Mouse (Mus musculus) left cerebral cortex, postnatal 10 days (tissue): Measurements from ENCODE around the gene Sema3g. TPM values are rescaled to one million over a fixed set of nuclear protein-coding genes. Genes with fewer than 3 reads are reported as not detected.

Experiments used
- DNase-seq, 2 experiments: peaks; one replicate each; pipeline ENCODE4 v3.0.0; 2021 to 2022; ENCODE audit warnings: low spot score in 2 of 2, mixed read lengths in 1 of 2; ENCODE audit errors: extremely low spot score in 1 of 2
- intact Hi-C: fragments of 180-260 bp; cut with DNase I; formaldehyde crosslinking; loops from one replicate; pipeline ENCODE4 v1.15.1; 2025
- total RNA-seq, 2 experiments: library from RNA; stranded (reverse); gene quantifications; 2 replicates each; pipeline ENCODE4 v1.2.3; 2021

The Sema3g gene
- total RNA-seq, result 1 to 10 TPM; 3.6 to 4.4 TPM

DNA sequence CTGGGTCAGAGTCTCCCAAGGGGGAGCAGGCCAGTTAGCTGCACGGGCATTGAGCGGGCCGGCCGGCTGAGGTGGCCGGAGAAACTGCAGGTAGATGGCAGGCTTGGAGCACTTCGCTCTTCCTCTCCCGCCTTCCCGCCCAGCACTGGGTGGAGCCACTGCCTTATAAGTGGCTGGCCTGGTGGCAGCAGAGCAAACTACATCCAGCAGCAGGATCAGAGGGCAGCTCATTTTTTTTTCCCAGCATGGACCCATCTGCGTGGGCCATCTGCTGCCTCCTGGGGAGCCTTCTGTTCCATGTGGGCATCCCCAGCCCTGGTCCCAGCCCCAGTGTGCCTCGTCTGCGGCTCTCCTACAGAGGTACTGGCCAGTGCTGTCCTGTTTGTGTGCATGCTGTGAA is at the start of gene Sema3g:
Gene Sema3g (plus strand): TSS at position 195 of the 400 bp plus-strand sequence.
- intact Hi-C loops, result loop anchor here (10.0 kb wide), 1 partner anchor 107 kb away; the partner anchor contains the start of gene Dnah1
- DNase-seq, result peak in 1 of 2 experiments; percentile 83

DNA sequence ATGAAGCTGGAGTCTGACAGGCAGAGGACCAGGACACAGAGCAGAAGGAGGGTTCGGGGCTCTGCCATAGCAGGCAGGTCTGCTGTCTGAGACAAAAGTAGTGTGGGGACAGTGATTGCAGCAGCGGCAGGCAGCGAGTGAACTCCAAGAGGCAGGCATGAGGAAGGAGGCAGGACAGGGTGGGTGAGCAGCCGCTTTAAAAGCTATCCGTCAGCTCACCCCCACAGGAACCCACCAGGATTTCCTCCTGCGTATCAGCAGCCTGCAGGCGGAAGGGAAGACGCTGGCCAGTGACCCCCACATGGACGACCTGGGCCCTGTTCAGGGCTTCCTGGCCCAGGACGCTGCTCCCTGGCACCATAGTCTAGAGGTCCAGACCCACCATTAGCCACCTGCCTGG is 49.2 kb upstream of the Sema3g start, which contains the start of gene Stab1:
Gene Stab1 (minus strand): TSS at position 217 of the 400 bp plus-strand sequence.
- intact Hi-C loops, result no loop called here
- DNase-seq, result peak in 1 of 2 experiments; percentile 74

DNA sequence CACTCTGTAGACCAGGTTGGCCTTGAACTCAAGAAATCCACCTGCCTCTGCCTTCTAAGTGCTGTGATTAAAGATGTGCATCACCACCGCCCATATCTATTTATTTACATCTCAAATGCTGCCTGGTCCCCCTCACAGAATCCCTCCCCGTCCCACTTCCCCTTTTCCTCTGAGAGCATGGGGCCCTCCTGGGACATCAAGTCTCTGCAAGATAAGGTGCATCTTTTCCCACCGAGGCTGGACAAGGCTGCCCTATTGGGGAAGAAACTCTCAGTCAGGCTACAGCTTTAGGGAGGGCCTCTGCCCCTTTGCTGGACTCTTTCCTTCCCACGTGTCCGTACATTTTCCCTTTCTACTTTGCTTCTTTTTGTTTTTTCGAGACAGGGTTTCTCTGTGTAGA is 48.2 kb upstream of the Sema3g start:
- DNase-seq, result no peak
- intact Hi-C loops, result no loop called here

DNA sequence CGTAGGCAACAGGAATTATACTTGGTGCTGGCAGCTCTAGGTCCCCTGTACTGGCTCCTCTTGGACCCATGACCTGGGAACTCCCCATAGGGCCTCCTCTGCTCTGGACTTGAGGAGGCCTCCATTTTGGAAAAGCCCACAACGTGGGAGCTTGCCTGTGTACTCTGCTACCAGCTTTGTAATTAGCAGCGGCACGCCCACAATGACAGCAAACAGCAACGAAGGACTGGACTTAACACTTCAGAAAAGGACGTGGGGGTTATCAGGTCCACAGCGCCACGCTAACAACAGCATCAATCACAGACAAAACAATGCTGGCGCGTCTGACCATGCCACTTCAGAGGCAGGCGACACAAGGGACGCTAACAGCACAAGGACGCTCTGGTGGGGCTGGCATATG is 46.7 kb upstream of the Sema3g start:
- intact Hi-C loops, result no loop called here
- no peak for DNase-seq

DNA sequence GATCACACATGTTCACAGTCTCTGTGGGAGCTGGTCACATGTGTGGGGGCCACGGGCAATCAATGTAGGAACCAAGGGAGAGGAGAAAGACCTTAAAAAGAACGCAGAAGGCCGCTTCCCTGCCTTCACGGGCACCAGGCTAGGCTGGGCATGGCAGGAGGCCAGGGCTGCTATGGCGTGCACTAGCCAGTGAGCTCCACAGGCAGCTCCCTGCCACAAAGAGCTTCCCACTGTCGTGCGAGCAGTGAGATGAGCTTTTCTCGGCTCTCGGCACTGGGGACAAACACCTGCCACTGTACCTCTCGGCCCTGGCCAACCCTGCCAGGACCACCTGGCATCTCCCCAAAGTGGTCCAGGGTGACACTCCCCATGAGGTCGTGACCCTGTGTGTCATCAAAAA is 46.3 kb upstream of the Sema3g start:
- DNase-seq, result no peak
- intact Hi-C loops, result no loop called here

DNA sequence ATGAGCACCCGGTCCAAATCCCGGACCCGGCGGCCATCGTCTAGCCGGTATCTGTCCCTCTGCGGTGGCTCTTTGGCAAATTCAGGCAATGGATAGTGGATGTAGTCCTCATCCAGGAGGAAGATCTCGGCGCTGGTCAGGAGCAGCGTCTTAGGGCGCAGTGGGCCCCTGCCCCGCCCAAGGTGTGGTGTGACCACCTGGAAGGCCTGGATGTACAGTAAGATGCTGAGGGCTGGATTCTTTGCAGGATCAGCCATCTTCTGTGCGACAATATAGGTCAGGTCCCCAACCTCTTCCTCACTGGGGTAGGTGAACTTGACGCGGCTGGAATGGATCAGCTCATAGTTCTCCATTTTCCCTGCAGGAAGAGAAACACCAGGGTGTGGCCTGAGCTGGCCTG is 45.8 kb upstream of the Sema3g start:
- intact Hi-C loops, result no loop called here
- DNase-seq, result no peak

DNA sequence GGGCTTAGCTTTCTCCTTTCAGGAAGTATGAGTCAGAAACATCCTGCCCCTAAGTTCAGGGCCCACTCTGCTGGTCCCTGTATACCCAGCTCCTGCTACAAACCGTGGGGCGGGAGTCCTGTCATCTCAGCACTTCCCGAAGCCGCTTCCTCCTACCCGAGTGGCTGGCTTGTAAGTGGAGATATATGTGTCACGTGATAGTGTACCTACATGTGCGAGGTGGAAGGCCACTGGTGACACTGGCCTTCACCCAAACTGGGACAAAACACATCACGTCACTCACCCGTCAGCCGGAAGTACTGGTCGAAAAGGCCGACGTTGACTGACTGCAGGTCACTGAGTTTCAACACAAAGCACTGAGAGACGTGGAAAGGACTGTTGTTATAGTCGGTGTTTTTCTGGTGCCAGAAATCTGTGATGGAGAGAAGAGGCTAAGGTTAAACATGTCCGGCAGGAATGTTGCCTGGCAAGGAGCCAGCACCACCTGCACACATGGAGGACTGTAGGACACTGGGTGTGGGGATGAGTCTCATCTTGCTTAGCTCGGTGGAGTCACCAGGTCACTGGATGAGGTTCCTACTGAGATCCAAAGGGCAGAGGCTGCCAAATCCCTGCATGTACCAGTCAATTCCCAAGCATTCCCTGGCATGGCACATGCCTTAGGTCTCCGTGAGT is 44.7 kb upstream of the Sema3g start:
- intact Hi-C loops, result no loop called here
- no peak for DNase-seq

DNA sequence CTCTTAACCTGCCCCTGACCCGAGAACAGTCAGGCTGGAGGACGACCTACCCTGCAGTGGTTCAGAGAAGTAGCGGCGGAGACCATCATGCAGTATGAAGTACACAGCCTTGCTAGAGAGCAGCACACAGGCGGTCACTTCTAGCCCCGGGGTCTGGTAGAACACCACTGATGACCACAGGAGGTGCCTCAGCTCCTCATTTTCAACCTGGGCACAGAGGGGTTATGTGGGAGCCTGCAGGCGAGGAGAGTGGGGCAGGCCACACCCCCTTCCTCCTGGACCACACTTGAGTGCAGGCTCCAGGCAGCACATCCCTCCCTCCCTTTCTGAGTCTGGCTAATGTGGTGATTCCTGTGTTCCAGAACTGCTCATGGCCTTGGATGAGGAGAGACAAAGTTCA is 44.1 kb upstream of the Sema3g start:
- intact Hi-C loops, result no loop called here
- DNase-seq, result no peak

DNA sequence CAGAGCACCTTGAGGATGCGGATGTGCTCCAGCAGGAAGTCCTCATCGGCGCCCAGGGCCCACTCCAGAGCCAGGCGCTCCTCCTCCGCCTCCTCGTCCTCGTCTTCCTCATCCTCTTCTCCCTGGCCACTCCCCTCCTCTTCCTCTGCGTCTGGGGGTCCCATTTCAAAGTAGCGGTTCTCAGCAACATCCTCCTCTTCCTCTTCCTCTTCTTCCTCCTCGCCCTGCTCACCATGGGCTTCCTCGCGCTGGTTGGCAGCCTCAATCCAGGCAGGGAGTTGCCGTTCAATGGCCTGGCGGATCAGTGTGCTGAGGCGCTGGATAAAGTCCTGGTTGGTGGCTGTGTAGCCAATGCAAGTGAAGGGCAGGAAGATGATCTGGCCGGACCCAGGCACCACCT is 40.4 kb upstream of the Sema3g start:
- intact Hi-C loops, result no loop called here

DNA sequence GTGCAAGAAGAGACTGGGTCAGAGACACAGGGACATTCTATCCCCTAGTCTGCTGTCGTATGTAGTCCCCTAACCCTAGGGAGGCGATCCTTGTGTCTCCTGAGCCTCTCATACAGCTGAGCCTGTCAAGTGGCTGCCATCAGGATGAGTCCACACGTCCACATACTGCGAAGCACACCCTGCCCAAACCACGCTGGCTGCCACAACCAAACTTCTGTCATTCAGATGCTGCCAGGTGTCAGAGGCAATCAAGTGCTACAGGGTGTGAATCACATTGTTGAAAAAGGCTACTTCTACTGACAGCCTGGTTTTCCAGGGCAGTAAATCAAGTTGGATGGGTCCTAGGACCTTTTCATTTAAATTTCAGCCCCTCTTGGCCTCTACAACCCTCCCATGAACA is 39.9 kb upstream of the Sema3g start:
- DNase-seq, result no peak
- intact Hi-C loops, result no loop called here

More for the DNA sequence above, 40.4 kb upstream of the Sema3g start:
- DNase-seq, result no peak

DNA sequence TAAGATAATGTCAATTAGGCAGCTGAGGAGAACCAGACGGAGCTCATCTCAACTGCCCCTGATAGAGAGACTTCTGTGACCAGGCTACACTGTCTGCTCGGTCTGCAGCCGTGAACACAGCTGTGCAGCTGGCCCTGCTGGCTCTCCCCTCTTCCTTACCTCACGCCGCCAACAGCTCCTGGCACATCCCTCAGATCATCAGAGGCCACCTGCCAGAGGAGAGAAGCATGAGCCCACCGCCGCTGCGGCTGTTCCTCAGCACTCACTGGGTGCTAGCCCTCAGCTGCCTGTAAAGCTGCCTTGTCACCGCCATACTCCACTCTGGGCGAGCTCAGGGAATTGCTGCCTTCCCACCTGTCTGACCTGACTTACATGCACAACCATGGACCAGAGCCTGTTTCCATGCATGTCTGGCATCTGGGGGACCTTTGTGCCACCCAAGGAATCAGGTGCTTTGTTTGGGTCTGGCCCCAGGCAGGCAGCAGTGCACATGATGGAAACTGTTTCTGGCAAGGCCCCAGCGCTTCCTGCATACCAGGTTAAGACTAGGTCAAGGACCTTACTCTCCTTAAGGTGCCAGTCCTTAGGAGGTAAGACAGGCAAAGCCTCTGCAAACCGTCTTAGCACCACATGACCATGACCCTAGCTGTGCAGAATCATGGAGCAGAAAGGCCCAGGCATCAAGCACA is 37.8 kb upstream of the Sema3g start:
- intact Hi-C loops, result loop anchor here (10.0 kb wide), 2 partner anchors 135 to 165 kb away; partner anchors contain the start of genes Gnl3 and Pbrm1
- no peak for DNase-seq

DNA sequence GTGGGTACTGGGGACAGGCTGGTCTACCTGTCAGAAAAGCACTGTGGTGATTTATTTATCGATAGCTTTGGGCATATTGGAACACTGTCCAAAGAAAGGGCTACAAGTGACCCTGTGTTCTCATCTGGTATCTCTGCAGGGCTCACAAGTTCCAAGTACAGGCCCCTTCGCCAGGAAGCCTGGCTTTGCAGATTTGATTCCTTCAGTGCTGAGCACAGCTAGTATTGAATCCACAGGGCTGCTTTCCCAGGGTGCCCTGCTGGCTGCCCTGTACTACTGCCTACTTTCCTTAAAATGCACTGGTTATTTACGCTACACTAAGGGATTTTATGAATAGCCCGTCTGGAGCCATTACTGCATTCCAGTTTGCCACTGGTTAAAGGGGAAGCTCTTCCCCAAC is 36.1 kb upstream of the Sema3g start:
- intact Hi-C loops, result loop anchor here (10.0 kb wide), 2 partner anchors 137 to 167 kb away; partner anchors contain the start of genes Gnl3 and Pbrm1

DNA sequence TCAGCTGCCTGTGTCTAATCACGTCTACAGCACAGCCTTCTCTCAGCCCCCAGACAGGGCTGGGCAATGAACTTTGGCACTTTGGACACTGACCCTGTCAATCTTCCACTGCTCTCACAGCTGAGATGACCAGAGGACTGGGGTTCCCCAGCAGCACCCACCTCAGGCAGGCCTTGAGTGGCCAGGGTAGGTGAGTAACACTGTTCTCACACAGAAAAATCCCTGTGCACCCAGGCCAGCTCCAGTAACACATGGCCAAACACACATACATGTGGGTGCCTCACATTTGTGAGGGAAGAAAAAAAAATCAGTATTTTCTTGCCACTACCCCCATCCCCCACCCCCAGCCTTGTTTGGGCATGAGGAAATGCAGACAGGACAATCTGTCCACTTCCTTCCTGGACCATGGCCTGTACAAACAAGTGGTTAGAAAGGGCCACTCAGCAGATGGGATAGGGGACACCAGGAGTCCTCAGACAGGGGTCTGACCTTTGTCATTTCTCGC is 34.8 kb upstream of the Sema3g start:
- no peak for DNase-seq
- intact Hi-C loops, result loop anchor here (10.0 kb wide), 2 partner anchors 138 to 168 kb away; partner anchors contain the start of genes Gnl3 and Pbrm1

More for the DNA sequence above, 36.1 kb upstream of the Sema3g start:
- DNase-seq, result no peak

DNA sequence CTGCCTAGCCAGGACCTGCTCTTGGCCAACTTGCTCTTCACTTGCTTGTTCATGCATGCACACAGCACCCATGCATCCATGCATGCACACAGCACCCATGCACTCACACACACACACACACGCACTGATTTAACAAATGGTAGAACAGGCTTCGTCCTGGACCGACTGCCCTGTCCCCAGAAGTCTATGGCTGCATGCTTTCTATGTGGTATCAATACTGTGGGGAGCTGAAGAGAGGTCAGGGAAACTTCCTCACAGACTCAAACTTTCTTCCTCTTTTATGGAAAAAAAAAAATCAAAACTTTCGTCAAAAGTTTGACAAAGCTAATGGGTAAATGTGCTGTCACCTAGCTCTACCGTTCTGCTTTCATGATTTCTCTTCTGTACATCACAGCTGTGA is 34.1 kb upstream of the Sema3g start:
- DNase-seq, result no peak
- intact Hi-C loops, result loop anchor here (10.0 kb wide), 2 partner anchors 139 to 169 kb away; partner anchors contain the start of genes Gnl3 and Pbrm1

DNA sequence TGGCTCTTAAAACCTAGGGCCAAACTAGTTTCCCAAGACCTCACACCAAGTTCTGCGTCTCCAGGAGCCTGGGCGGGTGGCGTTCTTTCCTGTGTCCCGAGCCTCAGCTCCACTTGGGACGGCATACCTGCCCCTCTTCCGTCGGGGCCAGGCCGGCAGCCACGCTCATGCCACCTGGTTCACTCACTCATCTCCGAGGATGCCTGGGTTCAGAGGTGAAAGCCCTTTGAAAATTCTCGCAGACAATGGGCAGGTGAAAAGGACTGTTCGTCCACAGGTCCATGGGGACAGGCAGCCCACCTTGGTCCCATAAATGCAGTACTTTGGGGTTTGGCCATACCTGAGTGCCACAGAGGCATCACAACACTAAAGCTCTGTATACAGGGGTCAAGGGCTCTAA is 33.5 kb upstream of the Sema3g start:
- intact Hi-C loops, result loop anchor here (10.0 kb wide), 2 partner anchors 139 to 169 kb away; partner anchors contain the start of genes Gnl3 and Pbrm1
- DNase-seq, result no peak

DNA sequence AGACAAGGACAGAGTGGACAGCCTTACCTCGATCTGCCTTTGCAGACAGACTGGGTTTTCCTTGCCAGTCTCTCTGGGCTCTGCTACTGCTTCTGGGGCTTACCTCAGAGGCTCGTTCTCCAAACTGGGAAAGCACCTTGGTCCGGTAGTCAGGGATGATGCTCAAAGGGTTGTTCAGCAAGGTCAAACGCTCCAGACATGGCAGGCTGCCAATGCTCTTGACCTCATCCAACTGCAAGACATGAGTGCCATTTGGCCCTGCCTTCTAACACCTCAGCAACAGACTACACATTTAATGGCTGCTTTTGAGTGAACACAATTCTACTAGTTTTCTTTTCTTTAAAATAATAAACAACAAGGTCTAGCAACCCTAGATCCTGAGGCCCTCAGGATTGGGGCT is 31.0 kb upstream of the Sema3g start:
- DNase-seq, result no peak
- intact Hi-C loops, result loop anchor here (10.0 kb wide), 2 partner anchors 142 to 172 kb away; partner anchors contain the start of genes Gnl3 and Pbrm1

DNA sequence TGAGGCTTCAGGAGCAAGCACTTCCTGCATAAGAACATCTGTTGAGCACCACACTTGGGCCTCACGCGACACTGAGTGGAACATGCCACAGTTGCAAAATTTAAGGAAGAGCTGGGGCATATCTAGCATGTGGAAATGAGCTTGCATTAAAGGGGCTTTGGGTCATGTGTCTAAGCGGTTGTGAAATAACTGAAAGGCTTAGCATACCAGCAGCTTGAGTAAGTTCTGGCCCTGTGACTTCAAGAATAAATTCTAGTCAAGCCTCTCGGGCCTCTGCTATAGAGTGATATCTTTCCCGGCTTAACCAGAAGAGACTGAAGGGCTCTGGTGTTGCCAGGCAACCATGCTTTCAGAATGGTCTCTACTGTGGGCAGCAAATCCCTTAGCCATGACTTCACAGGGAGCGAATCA is 28.9 kb upstream of the Sema3g start:
- DNase-seq, result no peak

DNA sequence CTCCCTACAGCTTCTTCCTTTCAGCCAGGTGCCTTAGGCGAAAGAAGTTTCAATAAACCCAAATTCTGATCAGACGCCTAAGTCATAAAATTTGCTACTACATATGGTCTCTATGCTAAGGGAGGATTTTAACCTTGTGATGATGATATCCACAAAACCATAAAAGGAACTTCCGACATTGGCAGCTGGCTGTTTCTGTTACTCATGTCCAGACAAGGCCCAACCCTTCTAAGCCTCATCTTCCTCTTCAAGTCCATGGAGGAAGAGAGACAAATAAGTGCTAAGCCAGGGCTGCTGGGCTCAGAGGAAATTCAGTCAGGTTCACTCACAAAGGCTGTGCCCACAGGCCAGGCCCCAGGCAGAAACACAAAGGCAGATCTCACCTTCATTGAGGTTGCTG is 28.3 kb upstream of the Sema3g start:
- DNase-seq, result no peak
- intact Hi-C loops, result loop anchor here (10.0 kb wide), 2 partner anchors 145 to 175 kb away; partner anchors contain the start of genes Gnl3 and Pbrm1

More for the DNA sequence above, 28.9 kb upstream of the Sema3g start:
- intact Hi-C loops, result loop anchor here (10.0 kb wide), 2 partner anchors 144 to 174 kb away; partner anchors contain the start of genes Gnl3 and Pbrm1

DNA sequence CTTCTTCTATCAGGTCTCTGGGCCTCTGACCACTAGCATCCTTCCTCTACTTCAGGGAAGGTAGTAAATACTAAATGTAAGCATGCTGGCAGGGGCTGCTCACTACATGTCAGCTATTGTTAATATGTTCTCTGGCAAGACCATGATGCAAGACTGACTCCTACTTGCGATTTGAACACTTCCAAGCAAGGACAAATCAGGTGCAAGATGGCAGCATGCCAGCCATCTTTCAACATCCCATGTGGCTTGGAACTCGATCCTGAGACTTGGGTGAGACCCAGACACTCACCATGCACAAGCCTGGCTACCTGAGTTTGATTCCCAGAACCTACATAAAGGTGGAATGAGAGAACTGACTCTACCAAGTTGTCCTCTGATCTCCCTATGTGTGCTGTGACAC is 25.7 kb upstream of the Sema3g start:
- DNase-seq, result no peak
- intact Hi-C loops, result no loop called here
